Mouse (Mus musculus): Measurements from ENCODE around the gene Col28a1. TPM values are rescaled to one million over a fixed set of nuclear protein-coding genes. Genes with fewer than 3 reads are reported as not detected.

The Col28a1 gene
- 1 to 10 TPM; 4.5 to 6.7 TPM for total RNA-seq (2021)
- long read RNA-seq, experiment 1, partial matches to known transcripts, result 1 of 3 reads
- long read RNA-seq, experiment 1, other reads (novel, unspliced or antisense), result 2 of 3 reads
- long read RNA-seq, experiment 2, partial matches to known transcripts, result 1 of 3 reads
- long read RNA-seq, experiment 2, other reads (novel, unspliced or antisense), result 2 of 3 reads

GRCm38 (mm10) chr6:8192517-8192916 is at the start of gene Col28a1:
TSS of gene Col28a1 (minus strand) at chr6:8192617.
- DNase-seq, result no peak

- DNase-seq, result no peak
Measured at GRCm38 (mm10) chr6:8228596-8228995, 36.2 kb upstream of the Col28a1 start.

DNA sequence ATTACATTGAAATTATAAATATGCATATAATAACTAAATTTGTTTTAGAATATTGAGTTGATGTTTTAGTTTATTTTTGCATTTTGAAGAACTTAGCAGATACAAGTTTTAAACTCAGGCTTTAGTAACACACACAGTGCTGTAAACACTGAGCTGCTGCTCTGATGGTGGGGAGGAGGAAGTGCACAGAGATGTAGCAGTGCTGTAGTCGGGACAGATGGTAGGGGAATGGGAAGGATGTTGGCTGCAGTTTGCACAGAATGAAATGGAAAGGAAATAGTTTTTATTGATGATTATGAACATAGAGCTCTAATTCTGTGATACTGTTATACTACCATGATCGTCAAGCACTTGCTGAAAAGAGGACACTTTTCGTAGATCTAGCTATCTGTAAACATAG is 34.6 kb upstream of the Col28a1 start:
- DNase-seq, result no peak

GRCm38 (mm10) chr6:8210661-8211060 is 18.2 kb upstream of the Col28a1 start:
- DNase-seq, result no peak

GRCm38 (mm10) chr6:8209866-8210186 is 17.4 kb upstream of the Col28a1 start:
- DNase-seq, result peak; percentile 14

DNA sequence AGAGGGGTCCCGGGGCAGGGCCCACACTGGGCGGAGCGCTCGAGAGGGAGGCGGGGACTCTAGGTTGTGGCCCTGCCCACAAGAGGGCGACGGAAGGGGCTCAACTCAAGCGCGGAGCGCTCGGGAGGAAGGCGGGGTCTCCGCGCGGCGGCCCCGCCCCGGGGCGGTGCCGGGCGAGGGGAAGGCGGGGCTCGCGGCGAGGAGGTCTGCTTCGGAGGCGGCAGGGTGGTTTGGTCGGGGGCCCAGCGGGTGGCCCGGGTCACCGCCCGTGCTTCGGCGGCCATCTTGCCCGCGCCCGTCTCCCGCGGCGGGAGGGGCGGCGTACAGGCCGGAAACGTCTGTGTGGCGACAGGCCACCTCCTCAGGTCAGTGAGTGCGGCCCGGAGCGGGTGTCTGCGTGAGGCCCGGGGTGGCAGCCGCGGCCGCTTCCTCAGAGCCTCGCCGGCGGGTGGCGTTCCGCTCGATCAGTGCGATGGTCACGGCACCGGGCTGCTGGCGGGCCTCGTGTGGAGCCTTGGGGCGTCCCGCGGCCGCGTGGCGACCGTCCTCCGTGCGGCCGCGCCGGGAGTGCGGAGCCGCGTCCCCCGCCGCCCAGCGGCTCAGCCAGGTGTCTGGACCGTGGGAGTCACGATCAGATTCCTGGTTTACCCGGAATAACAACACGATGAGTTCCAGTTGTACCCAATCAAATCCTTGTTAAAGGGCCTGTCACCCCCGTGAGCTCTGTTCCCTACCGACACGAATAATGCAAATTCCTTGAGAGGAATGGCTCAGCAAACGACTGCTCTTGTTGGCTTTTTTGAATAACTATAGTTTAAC is 16.8 kb upstream of the Col28a1 start, which contains the start of gene Mios:
Gene Mios (plus strand): TSS at position 176 of the 819 bp plus-strand sequence.
- peak; percentile 95 for DNase-seq

DNA sequence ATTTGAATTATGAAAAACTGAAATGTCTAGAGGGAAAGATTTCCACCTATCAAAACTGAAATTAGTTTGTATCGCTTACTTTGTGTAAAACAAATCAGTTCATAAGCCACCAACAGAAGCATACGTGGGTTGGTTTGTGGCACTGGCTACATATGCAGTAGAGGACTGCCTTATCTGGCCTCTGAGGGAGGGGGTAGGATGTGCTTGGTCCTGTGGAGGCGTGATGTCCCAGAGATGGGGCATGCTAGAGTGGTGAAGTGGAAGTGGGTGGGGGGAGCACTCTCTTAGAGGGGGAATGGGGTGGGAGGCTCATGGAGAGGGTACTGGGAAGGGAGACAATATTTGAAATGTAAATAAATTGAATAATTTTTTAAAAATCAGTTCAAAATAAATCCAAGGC is 2.5 kb downstream of the Col28a1 start:
- DNase-seq, result no peak

- DNase-seq, result no peak
Measured at GRCm38 (mm10) chr6:8188599-8189233, 3.7 kb downstream of the Col28a1 start.

GRCm38 (mm10) chr6:8178397-8178941 is 13.9 kb downstream of the Col28a1 start:
- peak; percentile 9 for DNase-seq

- DNase-seq, result no peak
Measured at GRCm38 (mm10) chr6:8176116-8176515, 16.3 kb downstream of the Col28a1 start.

- no peak for DNase-seq
Measured at GRCm38 (mm10) chr6:8175346-8175745, 17.1 kb downstream of the Col28a1 start.

DNA sequence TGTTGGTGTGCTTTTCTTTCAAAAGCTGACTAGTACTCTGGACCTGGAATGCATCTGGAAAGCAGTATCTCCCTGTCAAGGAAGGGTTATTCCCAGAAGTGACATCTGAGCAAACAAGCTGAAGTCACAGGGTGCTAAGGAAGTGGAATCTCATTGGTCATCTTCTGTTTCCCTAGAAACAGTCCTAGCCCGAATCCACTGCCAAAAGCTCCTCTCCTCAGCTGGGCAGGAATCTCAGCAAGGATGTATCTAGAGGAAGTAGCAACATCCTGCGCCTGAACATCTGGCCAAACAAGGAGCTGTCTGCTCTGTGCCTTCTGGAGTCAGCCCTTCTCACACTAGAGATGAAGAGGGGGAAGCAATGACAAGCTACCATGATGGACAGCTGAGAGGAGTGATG is 18.4 kb downstream of the Col28a1 start:
- DNase-seq, result no peak

- no peak for DNase-seq
Measured at GRCm38 (mm10) chr6:8172101-8172500, 20.3 kb downstream of the Col28a1 start.

- DNase-seq, result no peak
Measured at GRCm38 (mm10) chr6:8164741-8165140, 27.7 kb downstream of the Col28a1 start.

- no peak for DNase-seq
Measured at GRCm38 (mm10) chr6:8160001-8160400, 32.4 kb downstream of the Col28a1 start.

- no peak for DNase-seq
Measured at GRCm38 (mm10) chr6:8157121-8157520, 35.3 kb downstream of the Col28a1 start.

- DNase-seq, result no peak
Measured at GRCm38 (mm10) chr6:8152551-8153361, 39.7 kb downstream of the Col28a1 start.

DNA sequence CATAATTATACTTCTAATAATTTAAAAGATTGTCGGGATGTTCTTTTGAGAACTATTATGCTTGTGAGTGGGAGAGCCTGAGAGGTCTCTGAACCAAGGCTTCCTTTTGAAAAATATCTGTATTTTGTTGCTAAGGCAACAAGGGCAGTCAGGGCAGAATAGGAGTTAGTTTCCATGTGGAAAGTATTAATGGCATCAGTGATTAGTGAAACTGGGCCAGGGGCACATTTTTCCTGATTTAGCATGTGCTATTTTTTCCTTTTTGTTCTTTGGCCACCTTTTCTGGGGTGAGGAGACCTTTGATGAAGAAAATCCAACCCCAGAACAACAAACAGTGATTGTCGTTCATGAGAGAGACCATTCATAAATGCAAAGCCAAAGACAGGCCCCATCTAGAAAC is 43.5 kb downstream of the Col28a1 start:
- no peak for DNase-seq

DNA sequence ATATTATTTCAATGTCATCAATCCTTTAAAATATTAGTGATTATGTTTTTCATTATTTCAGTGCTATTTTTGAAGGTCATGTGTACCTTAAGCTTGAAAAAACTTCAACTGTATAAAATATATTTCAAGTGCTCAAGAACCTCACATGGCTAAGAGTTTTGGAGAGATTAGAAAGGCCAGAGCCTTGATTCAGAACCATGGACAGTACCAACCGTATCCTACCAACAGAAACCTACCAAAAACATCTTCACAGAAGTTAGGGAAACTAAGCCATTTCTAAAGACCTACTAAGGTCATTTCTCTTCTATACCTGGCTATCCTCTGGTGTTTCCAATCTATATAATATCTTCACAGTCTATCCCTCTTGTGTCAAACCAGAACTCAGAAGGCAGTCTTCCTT is 50.5 kb downstream of the Col28a1 start:
- peak; percentile 27 for DNase-seq

DNA sequence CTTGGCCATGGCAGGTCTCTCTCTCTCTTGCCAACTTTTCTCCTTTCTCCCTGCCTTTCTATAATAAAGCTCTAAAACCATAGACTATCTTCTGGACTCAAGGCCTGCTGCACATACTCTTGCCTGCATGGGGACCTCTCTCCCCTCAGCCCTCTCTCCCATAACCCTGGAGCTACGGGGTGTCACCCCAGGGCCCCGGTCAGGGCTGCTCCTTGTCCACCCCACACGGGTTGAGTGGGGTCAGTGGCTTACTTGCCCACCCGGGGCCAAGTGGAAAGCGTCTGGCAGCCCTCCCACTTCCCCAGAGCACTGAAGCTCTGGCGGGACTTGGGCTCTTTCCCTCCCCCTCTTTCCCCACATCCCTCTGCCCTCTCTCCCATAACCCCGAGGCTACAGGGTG is 62.3 kb downstream of the Col28a1 start:
- DNase-seq, result no peak

DNA sequence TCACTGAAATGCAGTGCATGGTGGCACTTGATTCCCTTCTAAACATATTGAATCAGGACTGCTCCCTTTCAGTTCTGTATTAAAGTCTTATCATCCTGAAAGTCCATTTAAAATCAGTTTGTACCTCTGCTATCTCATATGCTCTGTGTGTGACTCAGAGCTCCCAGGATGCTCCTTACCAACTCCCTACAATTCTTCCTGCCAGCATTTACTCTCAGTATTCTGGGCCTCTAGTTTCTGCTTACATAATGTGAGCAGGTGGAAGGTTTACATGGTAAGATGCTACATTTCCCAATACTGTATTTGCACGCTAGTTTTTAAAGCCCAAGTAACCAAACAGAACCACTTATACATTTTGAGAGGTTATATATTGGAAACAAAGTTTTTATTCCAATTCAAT is 64.3 kb downstream of the Col28a1 start:
- no peak for DNase-seq

GRCm38 (mm10) chr6:8126545-8126944 is 65.9 kb downstream of the Col28a1 start:
- DNase-seq, result no peak
